Mouse (Mus musculus): ENCODE measurements around the gene Rbm15b.

Rbm15b gene

GRCm38 (mm10) chr9:106886828-106887702 lies at the start of gene Rbm15b:
Rbm15b (minus strand) TSS chr9:106887428.
- in situ Hi-C loops (cut with MboI, MseI) = loop anchor here (10.0 kb wide), 2 partner anchors 388 to 692 kb away; partner anchors contain the start of gene Ppm1m

DNA sequence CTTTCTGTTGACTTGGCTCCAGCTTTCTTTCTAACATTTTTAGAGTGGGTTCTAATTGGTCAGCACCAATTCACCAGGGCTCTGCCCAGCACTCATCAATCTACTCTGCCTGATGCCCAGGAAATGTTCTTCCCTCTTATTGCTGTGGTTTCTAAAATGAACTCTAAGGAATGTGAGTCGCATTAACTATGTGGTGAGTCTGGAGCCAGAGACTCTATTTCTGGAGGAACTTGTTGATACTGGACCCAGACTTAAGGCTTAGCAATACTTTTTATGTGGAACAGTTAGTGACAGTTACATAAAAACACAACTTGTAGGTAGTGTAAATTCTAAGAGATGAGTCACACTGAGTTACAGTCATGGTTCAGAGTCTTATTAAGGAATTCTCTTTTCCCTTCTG lies 47.8 kb upstream of the Rbm15b start:
- in situ Hi-C loops (cut with MboI, MseI) = no loop called here

DNA sequence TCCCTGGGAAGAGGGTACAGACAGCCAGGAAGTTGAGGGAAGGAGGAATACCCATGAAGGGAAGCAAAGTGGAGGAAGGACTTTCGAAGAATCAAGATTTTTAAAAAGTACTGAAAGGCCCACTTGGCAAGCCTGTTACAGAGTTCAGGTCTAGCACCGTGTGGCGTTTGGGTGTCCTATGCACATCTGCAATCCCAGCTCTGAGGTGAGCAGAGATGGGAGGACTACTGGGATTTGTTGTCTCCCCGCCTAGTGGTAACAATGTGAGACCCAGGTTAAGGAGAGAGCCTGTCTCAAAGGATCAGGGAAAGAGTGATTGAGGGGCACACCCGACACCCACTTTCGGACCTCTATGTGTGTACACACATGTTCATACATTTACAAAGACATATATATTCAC lies 27.6 kb upstream of the Rbm15b start:
- in situ Hi-C loops (cut with MboI, MseI) = no loop called here

GRCm38 (mm10) chr9:106913759-106914158 lies 26.5 kb upstream of the Rbm15b start:
- in situ Hi-C loops (cut with MboI, MseI) = no loop called here

- in situ Hi-C loops (cut with MboI, MseI) = no loop called here
These were observed 24.4 kb upstream of the Rbm15b start for GRCm38 (mm10) chr9:106911624-106912023.

DNA sequence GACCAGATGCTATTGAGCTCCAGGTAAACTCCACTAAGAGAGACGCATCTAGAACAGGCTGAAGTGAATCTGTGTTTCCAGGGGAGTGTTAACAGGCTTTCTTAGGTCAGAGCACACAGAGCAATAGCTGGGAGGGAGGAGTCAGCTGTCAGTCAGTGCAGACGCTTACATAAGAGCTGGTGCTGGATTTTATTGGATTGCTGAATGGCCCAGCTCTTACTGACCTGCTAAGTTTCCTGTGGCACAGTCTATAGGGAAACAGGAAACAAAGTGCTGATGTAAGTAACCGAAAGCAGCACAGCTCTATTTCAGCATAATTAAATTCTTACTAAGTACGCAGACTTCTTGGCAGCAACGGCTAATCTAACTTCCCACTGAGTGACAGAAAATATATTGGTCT lies 21.5 kb upstream of the Rbm15b start:
- in situ Hi-C loops (cut with MboI, MseI) = no loop called here

DNA sequence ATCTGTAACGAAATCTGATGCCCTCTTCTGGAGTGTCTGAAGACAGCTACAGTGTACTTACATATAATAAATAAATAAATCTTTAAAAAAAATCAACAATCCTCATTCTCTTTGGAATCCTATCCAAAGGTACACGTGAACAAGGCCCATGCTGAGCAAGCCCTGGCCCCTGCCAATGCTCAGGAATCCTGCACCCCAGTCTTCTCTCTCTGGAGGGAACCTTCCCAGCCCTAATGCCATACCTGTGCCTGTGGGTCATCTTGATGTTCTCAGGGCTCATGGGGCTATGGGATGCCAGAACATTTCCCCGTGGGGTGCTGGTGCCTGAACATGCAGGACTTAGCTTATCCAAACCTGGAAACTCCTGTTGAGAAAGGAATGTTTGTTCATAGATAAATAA lies 20.9 kb upstream of the Rbm15b start:
- in situ Hi-C loops (cut with MboI, MseI) = no loop called here

DNA sequence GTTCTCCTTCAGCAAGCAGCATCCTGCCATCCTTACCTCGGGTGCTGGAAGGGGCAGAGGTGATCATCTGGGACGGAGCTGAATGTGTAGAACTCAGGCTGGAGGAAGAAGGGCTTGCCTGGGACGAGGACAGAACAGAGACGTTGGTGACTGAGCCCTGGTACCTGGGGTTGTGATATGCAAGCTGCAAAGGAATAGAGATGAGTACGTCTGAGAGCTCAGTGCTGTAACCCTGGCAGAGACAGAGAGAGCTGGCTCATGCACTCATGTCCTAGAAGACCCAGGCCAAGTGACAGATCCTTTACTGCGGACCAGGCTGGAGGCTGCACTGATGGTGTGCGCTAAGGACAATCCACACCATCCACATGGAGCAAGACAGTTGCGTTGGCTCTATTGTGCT lies 19.4 kb upstream of the Rbm15b start:
- in situ Hi-C loops (cut with MboI, MseI) = no loop called here

DNA sequence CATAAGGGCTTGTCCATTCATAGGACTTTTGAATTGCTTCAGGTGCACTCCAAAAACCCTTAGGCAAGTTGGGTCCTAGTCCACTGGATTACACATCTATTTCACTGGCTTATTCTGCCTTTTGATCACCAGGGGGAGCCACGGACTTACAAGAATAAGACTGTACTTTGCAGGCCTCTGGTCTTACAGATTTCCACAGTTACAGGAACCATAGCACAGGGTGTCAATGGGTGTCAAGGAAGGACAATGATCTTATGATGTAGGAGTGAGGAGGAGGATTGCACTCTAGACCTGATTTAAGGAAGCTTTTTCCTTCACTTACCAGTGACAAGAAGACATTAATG lies 16.5 kb upstream of the Rbm15b start:
- in situ Hi-C loops (cut with MboI, MseI) = no loop called here

GRCm38 (mm10) chr9:106903099-106903790 lies 16.0 kb upstream of the Rbm15b start:
- in situ Hi-C loops (cut with MboI, MseI) = no loop called here

GRCm38 (mm10) chr9:106901596-106901995 lies 14.4 kb upstream of the Rbm15b start:
- in situ Hi-C loops (cut with MboI, MseI) = no loop called here

- in situ Hi-C loops (cut with MboI, MseI) = loop anchor here (5.0 to 10.0 kb wide), 2 partner anchors 338 to 456 kb away; no protein-coding TSS in a partner anchor
These were observed 11.7 kb upstream of the Rbm15b start for GRCm38 (mm10) chr9:106898901-106899300.

GRCm38 (mm10) chr9:106893327-106893726 lies 6.1 kb upstream of the Rbm15b start:
- in situ Hi-C loops (cut with MboI, MseI) = loop anchor here (10.0 kb wide), 1 partner anchor 461 kb away; no protein-coding TSS in a partner anchor

DNA sequence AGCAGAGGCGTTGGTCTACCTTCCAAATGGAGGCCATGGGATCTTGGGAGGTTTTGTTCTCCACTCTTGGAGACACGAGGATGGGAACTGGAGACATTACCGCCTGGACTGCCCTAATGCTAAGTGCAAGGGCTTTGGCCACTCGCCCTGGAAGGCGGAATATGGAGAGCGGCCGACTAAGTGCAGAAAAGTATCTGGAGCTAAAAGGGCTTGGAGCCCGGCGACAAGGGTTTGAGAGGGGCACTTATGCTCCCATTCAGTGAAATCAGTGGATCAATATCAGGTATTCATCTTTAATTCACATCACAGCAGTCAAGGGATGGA lies 5.3 kb upstream of the Rbm15b start:
- in situ Hi-C loops (cut with MboI, MseI) = loop anchor here (10.0 kb wide), 1 partner anchor 462 kb away; no protein-coding TSS in a partner anchor

DNA sequence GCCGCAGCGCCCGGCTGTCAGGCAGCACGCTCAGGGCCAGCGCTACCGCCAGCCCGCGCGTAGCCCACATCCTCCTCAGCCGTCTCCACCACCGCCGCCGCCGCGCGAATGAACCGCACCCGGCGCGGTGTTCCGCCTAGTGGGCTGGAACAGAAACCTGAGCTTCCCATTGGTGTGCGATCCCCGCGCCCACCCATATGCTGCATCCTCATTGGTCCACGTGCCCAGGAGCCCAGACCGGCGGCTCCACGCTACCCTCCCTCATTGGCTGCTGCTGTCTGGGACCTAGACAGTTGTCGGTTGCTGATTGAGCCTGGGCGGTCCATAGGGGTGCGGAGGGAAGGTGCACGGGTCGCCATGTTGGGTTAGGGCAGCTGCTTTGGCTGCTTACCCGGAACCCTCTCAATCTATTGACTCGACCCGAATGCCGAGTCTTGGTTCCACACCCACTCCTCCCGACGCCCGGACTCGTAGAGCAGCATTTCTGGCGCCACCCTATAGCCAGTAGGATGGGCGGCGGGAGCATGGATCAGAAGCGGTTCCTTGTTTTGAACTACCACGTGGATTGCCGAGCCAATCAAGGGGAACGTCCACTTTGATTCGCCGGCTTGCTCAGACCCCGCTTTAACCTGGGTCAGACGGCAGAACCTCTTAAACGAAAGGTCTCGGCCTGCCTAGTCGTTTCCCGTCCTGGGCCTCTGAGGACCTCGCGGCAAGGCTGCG lies 4.8 kb upstream of the Rbm15b start, which contains the start of gene Manf:
Gene Manf, minus strand, starts transcription at position 151 of the 723 bp plus-strand sequence.
- in situ Hi-C loops (cut with MboI, MseI) = loop anchor here (10.0 kb wide), 1 partner anchor 463 kb away; no protein-coding TSS in a partner anchor

GRCm38 (mm10) chr9:106891341-106891741 lies 4.1 kb upstream of the Rbm15b start:
- in situ Hi-C loops (cut with MboI, MseI) = loop anchor here (10.0 kb wide), 1 partner anchor 463 kb away; no protein-coding TSS in a partner anchor

DNA sequence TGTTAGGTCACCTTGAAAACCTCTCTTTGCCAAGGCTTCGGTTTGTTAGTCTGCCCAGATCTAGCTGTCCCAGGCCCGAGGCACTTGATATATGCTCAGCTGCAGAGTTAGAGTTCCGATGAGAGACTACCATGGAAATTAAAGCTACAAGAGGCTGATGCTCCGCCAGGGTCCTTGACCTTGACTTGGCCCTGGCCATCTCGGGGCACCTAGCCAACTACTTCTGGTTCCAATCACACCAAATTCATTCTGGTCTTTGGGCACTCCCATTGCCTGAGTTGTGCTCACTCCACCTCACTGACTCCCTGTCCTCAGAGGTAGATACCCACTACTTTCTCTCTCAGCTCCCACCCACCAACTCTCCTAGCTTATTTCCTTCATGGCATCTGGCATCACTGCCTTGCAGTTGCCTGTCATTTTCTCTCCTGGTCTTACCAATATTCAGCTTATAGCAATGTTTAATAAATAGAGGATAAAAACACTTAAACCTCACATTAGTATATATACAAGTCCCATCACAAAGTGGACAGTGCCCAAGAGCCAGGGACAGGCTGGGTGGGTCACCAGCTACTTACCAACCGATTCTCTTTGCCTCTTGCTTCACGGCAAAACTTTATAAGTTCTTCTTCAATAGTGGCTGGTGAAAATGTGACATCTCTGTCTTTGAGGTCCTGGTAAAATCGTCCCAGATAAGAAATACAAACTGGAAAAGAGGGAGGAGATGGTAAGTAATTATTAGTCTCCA lies 3.4 kb upstream of the Rbm15b start:
- in situ Hi-C loops (cut with MboI, MseI) = loop anchor here (10.0 kb wide), 1 partner anchor 464 kb away; no protein-coding TSS in a partner anchor

DNA sequence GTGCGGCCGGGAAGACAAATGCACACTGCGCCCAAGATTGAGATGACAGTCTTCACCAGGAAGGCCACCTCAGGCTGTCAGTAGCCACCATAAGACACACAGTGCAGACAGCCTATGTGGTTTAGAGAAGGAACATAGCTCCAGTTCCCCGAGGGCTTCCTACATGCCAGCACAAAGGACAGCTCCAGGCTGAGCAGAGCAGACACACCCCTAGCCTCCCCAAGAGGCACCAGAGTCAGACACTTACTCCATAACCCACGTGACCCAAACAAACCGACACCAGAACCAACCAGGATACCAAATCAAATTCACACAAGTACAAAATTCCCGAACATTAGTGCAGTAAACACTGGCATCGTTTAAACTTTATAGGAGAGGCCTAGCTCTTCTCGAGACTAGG lies 2.1 kb upstream of the Rbm15b start:
- in situ Hi-C loops (cut with MboI, MseI) = loop anchor here (10.0 kb wide), 2 partner anchors 385 to 695 kb away; partner anchors contain the start of gene Ppm1m

GRCm38 (mm10) chr9:106888346-106888745 lies 1.1 kb upstream of the Rbm15b start:
- in situ Hi-C loops (cut with MboI, MseI) = loop anchor here (10.0 kb wide), 2 partner anchors 386 to 694 kb away; partner anchors contain the start of gene Ppm1m

GRCm38 (mm10) chr9:106885901-106886731 lies 1.1 kb downstream of the Rbm15b start:
- in situ Hi-C loops (cut with MboI, MseI) = loop anchor here (10.0 kb wide), 2 partner anchors 389 to 691 kb away; partner anchors contain the start of gene Ppm1m

Data from regulatory T cell (primary cell).